Mouse (Mus musculus) myocyte (in vitro differentiated cells): Measurements from ENCODE around the gene Akt2.

Source experiments
- CEBPB ChIP-seq: IDR thresholded peaks from 2 replicates; pipeline ENCODE4 v1.6.1; 2011; ENCODE audit warnings: mild to moderate bottlenecking, moderate library complexity; ENCODE audit not compliant: poor library complexity, insufficient read depth, severe bottlenecking
- E2F4 ChIP-seq: IDR thresholded peaks from one replicate; pipeline ENCODE4 v1.6.1; 2011; ENCODE audit warnings: mild to moderate bottlenecking, control low read depth, moderate library complexity; ENCODE audit not compliant: insufficient read depth
- MAX ChIP-seq: IDR thresholded peaks from one replicate; pipeline ENCODE4 v1.6.1; 2011; ENCODE audit warnings: low read depth, mild to moderate bottlenecking, control low read depth
- MYOD1 ChIP-seq, 3 experiments: IDR thresholded peaks; one replicate each; pipeline ENCODE4 v1.6.1; 2011; ENCODE audit warnings: control low read depth in 2 of 3, low read depth in 2 of 3, mild to moderate bottlenecking in 2 of 3, moderate library complexity in 1 of 3; ENCODE audit not compliant: insufficient read length in 2 of 3, control insufficient read depth in 1 of 3
- MYOG ChIP-seq, 3 experiments: IDR thresholded peaks; one replicate each; pipeline ENCODE4 v1.6.1; 2011; ENCODE audit warnings: control low read depth in 2 of 3, low read depth in 2 of 3, mild to moderate bottlenecking in 2 of 3; ENCODE audit not compliant: insufficient read length in 2 of 3, control insufficient read depth in 1 of 3, insufficient read depth in 1 of 3
- POLR2A ChIP-seq: IDR thresholded peaks from one replicate; pipeline ENCODE4 v1.6.1; 2011; ENCODE audit warnings: low read depth, mild to moderate bottlenecking, control low read depth, moderate library complexity; ENCODE audit not compliant: insufficient read length
- POLR2AphosphoS2 ChIP-seq: IDR thresholded peaks from one replicate; pipeline ENCODE4 v1.6.1; 2011; ENCODE audit warnings: low read depth, control low read depth; ENCODE audit not compliant: insufficient read length
- REST ChIP-seq: IDR thresholded peaks from one replicate; pipeline ENCODE4 v1.6.1; 2011; ENCODE audit warnings: mild to moderate bottlenecking, control low read depth, moderate library complexity; ENCODE audit not compliant: insufficient read depth, insufficient read length
- SRF ChIP-seq: IDR thresholded peaks from one replicate; pipeline ENCODE4 v1.6.1; 2011; ENCODE audit warnings: low read depth; ENCODE audit not compliant: control insufficient read depth, insufficient read length
- TCF12 ChIP-seq: IDR thresholded peaks from one replicate; pipeline ENCODE4 v1.6.1; 2011; ENCODE audit warnings: mild to moderate bottlenecking, control low read depth; ENCODE audit not compliant: poor library complexity, insufficient read depth, severe bottlenecking
- USF1 ChIP-seq: IDR thresholded peaks from one replicate; pipeline ENCODE4 v1.6.1; 2011; ENCODE audit warnings: low read depth, mild to moderate bottlenecking, control low read depth, moderate library complexity

GRCm38 (mm10) chr7:27601628-27602027 lies 10.3 kb downstream of the Akt2 start:
- TF ChIP-seq POLR2A (no peak), MYOD1 (IDR thresholded peaks at IDR 0.05; ENCODE audit: control insufficient read depth in 1 of 3, insufficient read length in 2 of 3, low read depth in 2 of 3) (peak in 2 of 3 experiments; percentile 96), MAX (no peak), MYOG (IDR thresholded peaks at IDR 0.05; ENCODE audit: control insufficient read depth in 1 of 3, insufficient read depth in 1 of 3, insufficient read length in 2 of 3, low read depth in 2 of 3) (peak; percentile 92 to 100 (median 98)), CEBPB (no peak), SRF (no peak), USF1 (no peak), TCF12 (peak; percentile 72), POLR2AphosphoS2 (no peak), E2F4 (no peak), REST (no peak)
